Mouse (Mus musculus) kidney, postnatal 25 days (tissue): ENCODE data around the gene Lrp1.
A peak's percentile ranks its signal among the peaks of the same experiment; 100 is the strongest.

ENCODE experiments used
- DNase-seq, 2 experiments: peaks; one replicate each; pipeline ENCODE4 v3.0.0; 2021; ENCODE audit warnings: mixed read lengths in 2 of 2

The Lrp1 gene

GRCm38 (mm10) chr10:127517941-127518340 is 103.0 kb downstream of the Lrp1 start:
- DNase-seq: no peak

GRCm38 (mm10) chr10:127516576-127517260 is 104.2 kb downstream of the Lrp1 start:
- DNase-seq: peak; percentile 62 to 73

GRCm38 (mm10) chr10:127515983-127516459 is 104.9 kb downstream of the Lrp1 start:
- DNase-seq: no peak

- peak in 1 of 2 experiments; percentile 56 for DNase-seq
These were observed 105.5 kb downstream of the Lrp1 start for GRCm38 (mm10) chr10:127515271-127515982.

GRCm38 (mm10) chr10:127514764-127515163 is 106.2 kb downstream of the Lrp1 start, which contains the start of gene Ndufa4l2:
Gene Ndufa4l2 (plus strand): TSS chr10:127514967.
- DNase-seq: peak; percentile 43 to 72

GRCm38 (mm10) chr10:127514111-127514698 is 106.7 kb downstream of the Lrp1 start:
- DNase-seq: no peak

GRCm38 (mm10) chr10:127513501-127514091 is 107.4 kb downstream of the Lrp1 start:
- DNase-seq: peak in 1 of 2 experiments; percentile 46

GRCm38 (mm10) chr10:127512813-127513212 is 108.1 kb downstream of the Lrp1 start:
- DNase-seq: peak; percentile 91 to 95

GRCm38 (mm10) chr10:127512307-127512666 is 108.7 kb downstream of the Lrp1 start:
- DNase-seq: no peak

- peak in 1 of 2 experiments; percentile 46 for DNase-seq
These were observed 109.2 kb downstream of the Lrp1 start for GRCm38 (mm10) chr10:127511634-127512306.

- DNase-seq: no peak
These were observed 109.9 kb downstream of the Lrp1 start for GRCm38 (mm10) chr10:127510895-127511617.

GRCm38 (mm10) chr10:127509837-127510701 is 110.9 kb downstream of the Lrp1 start:
- no peak for DNase-seq

GRCm38 (mm10) chr10:127509051-127509836 is 111.7 kb downstream of the Lrp1 start:
- peak; percentile 88 to 92 for DNase-seq

- peak; percentile 80 to 82 for DNase-seq
These were observed 112.7 kb downstream of the Lrp1 start for GRCm38 (mm10) chr10:127508239-127508638.

GRCm38 (mm10) chr10:127500894-127501893 is 119.8 kb downstream of the Lrp1 start, which contains the start of gene Stac3:
Gene Stac3 (plus strand): TSS chr10:127501686.
- no peak for DNase-seq

GRCm38 (mm10) chr10:127500042-127500441 is 120.9 kb downstream of the Lrp1 start:
- DNase-seq: no peak

- DNase-seq: no peak
These were observed 121.4 kb downstream of the Lrp1 start for GRCm38 (mm10) chr10:127499516-127499915.

GRCm38 (mm10) chr10:127496156-127496555 is 124.8 kb downstream of the Lrp1 start:
- no peak for DNase-seq

- no peak for DNase-seq
These were observed 128.8 kb downstream of the Lrp1 start for GRCm38 (mm10) chr10:127492118-127492517.
